Mouse (Mus musculus) olfactory bulb, adult 2 months (tissue): ENCODE data around the gene Galnt3. TPM values are rescaled to one million over a fixed set of nuclear protein-coding genes. Genes with fewer than 3 reads are reported as not detected.

Experiments
- H3K27ac ChIP-seq: fragments of 200-500 bp; 2 replicates; pipeline ENCODE4 v1.5.1; 2012; ENCODE audit warnings: low read depth, low read length; ENCODE audit not compliant: insufficient read depth
- H3K4me1 ChIP-seq: fragments of 200-500 bp; 2 replicates; pipeline ENCODE4 v1.6.1; 2012; ENCODE audit warnings: low read length; ENCODE audit not compliant: control insufficient read depth, insufficient read depth
- H3K4me3 ChIP-seq: fragments of 200-500 bp; 2 replicates; pipeline ENCODE4 v1.5.1; 2012; ENCODE audit warnings: mild to moderate bottlenecking, low read depth, low read length, moderate library complexity; ENCODE audit not compliant: insufficient read depth
- CTCF ChIP-seq: fragments of 200-500 bp; IDR thresholded peaks from 2 replicates; pipeline ENCODE4 v1.5.1; 2012; ENCODE audit warnings: low read depth, mild to moderate bottlenecking, low read length, moderate library complexity; ENCODE audit not compliant: insufficient read depth
- POLR2A ChIP-seq: fragments of 200-500 bp; IDR thresholded peaks from 2 replicates; pipeline ENCODE4 v1.6.1; 2012; ENCODE audit warnings: mild to moderate bottlenecking, low read depth, low read length, moderate library complexity; ENCODE audit not compliant: insufficient read depth
- WGBS: fragments of 180-500 bp; shearing (Covaris S2); methylation state at CpG from one replicate; pipeline ENCODE4 v1.1.7; 2018; 5-methylcytosine and 5-hydroxymethylcytosine counted together
- polyA plus RNA-seq: library from polyadenylated mRNA; stranded (reverse); fragments of >200 nt; gene quantifications from 2 replicates; pipeline ENCODE4 v1.2.4, GENCODE M21; 2012; ENCODE audit warnings: low replicate concordance; ENCODE audit not compliant: missing spikeins, insufficient read depth, insufficient read length

The Galnt3 gene
- polyA plus RNA-seq, 1 experiment, result not detected

- WGBS, result 99% methylated on average over 4 of the region's 4 CpGs
- H3K4me1 ChIP-seq, result peaks cover 11% of the 10 kb centered on the region
- TF ChIP-seq CTCF (no peak), POLR2A (no peak)
- no peak overlapping the region for H3K4me3 ChIP-seq
- H3K27ac ChIP-seq, result no peak overlapping the region
These were observed 2.1 kb upstream of the Galnt3 start for GRCm38 (mm10) chr2:66126936-66127335.

GRCm38 (mm10) chr2:66123756-66124589, 821 bp downstream of the Galnt3 start:
- Histone ChIP-seq H3K27ac (no peak overlapping the region), H3K4me1 (peaks cover 11% of the 10 kb centered on the region), H3K4me3 (peak overlapping the region; percentile 55)
- TF ChIP-seq POLR2A, result no peak
- no peak for TF ChIP-seq CTCF
- under 1% methylated on average over 57 of the region's 57 CpGs for WGBS

DNA sequence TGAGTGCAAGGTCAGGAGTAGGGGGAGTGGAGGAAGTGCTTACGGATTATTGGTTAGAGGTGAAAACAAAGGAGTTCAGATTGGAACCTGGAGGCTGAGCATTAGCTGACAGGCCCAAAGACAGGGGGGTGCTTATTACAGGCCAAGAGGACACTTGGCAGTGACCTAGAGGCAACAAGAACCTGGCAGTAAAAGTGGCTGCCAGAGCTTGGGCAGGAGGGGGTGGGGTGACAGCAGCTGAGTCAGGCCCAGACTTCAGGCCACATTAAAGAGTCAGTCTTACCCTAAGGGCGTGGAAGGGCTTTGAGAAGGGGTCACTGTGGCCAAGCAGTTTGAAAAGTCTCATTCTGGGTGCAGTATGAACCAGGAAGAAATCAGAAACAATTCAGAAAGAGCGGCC, 7.1 kb downstream of the Galnt3 start:
- TF ChIP-seq CTCF, result no peak
- TF ChIP-seq POLR2A, result no peak
- H3K27ac ChIP-seq, result no peak overlapping the region
- H3K4me1 ChIP-seq, result no peaks in the 10 kb centered on the region
- WGBS, result 78% methylated on average over 3 of the region's 3 CpGs
- no peak overlapping the region for H3K4me3 ChIP-seq

DNA sequence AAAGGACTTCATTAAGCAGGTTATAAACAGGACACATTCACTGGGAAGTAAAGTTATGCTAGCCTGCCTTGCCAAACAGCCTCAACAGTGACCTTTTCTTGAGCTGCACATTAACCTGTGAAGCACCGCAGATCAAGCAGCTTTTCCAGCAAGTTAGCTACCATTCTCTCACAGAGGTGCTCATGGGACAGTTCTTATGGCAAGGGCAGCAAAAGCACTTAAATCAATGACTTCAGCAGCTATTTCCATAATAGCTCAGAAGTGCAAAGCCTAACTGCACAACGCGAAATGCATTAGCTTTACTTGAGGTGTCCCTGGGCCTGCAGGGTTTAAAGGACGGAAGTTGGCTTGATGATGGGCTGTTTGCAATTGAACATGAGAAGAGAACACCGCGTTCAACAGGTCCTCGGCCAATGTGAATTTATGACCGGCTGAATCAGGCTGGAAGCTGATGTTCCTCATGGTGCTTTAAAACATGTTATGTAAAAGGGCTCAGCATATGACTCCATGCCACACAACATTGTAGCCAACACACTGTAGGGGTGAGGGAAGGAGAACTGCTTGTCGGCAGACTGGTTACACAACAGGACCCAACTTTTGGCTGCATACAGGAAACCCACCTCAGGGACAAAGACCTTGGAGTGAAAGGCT, 16.8 kb downstream of the Galnt3 start:
- Histone ChIP-seq H3K4me3 (no peak overlapping the region), H3K4me1 (no peaks in the 10 kb centered on the region), H3K27ac (no peak overlapping the region)
- 97% methylated on average over 9 of the region's 9 CpGs for WGBS
- TF ChIP-seq CTCF (no peak), POLR2A (no peak)

DNA sequence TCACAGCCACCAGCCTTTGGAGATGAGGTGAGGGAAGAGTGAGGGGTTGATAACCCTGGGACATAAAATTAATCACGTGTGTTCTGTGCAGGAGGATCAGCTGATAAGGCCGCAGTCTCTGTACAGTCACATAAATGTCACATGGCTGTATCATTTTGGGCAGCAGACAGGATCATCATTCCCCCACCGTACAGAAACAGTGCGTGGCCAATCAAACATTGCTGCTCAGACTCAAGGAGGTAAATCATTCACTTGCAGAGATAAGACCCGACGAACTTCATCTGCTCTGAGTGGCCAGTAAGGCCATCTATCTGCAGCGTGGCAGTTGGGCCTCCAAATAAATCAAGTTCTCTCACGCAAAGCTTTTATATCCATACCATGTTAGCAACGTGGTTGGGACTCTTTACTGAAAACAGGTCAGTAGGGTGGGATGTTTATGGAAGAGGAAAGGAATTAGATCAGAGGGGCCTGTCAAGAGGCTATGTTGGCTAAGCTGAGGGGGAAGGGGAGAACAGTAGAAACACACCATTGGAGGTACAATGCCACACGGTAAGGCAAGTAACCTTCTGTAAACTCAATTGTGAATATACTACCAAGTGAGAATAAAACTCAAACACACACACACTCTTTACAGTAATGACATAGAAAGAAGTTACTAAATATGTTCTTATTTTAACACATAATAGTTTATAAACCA, 20.9 kb downstream of the Galnt3 start:
- H3K4me1 ChIP-seq, result no peaks in the 10 kb centered on the region
- no peak for TF ChIP-seq POLR2A
- H3K27ac ChIP-seq, result no peak overlapping the region
- WGBS, result 93% methylated on average over 10 of the region's 10 CpGs
- H3K4me3 ChIP-seq, result no peak overlapping the region

DNA sequence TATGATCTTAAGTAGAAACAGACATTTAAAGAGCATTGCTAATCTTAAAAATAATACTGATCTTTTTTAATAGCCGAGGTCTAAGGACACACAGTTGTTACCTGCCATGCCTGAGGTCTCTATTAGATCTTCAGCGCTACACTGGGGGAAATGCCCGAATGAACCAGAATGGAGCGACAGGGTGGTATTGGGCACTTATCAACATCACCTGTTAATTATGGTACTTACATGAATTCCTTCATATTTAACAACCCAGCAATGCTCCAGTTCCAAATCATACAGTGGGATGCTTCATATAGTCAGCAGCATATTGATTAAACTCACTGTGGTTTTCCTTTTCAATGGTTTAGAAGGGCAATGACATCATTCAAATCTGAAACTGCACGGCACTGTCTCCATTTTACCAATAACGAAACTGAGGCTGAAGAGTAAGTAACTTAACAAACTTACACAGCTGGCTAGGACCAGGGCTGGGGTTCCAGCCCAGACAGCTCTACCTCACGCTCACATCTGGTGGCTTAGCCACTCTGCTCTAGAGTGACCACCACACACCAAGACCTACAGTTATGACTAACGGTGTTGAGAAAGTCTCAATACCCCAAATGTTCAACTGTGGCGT, 23.0 kb downstream of the Galnt3 start:
- WGBS, result 96% methylated on average over 9 of the region's 9 CpGs
- H3K27ac ChIP-seq, result no peak overlapping the region

DNA sequence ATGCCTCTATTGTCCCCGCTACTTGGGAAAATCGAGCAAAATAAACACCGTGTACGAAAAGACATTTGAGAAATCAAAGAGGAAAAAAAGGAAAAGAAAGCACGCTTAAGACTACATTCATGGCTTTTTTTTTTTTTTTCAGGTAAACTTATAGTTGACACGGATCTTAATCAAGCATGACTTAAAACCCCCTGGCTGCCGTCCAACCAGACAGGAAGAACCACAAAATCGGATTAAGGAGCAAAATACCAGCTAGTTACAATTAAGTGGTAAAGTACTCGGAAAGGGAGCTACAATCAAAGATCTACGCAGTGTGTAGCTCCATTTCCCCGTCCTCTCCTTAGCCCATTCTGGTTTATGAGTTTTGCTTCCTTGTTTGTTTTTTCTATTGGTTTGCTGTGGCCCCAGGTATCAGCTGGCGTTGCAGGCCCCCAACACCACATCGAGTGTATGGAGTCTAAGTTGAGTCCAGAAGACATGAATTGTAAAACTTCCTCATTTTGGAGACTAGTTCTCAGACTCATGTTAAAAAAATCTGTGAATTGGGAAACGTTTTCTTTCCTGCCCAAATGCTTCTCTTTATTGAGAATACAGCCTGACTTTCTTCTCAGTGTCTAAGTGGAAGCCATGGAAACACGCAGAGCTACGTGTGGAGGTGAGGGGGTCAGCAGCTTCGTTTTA, 24.0 kb downstream of the Galnt3 start:
- Histone ChIP-seq H3K4me3 (no peak overlapping the region), H3K27ac (no peak overlapping the region), H3K4me1 (no peaks in the 10 kb centered on the region)
- WGBS, result 60% methylated on average over 17 of the region's 17 CpGs
- no peak for TF ChIP-seq CTCF
- no peak for TF ChIP-seq POLR2A

More for the DNA sequence above, 23.0 kb downstream of the Galnt3 start:
- Histone ChIP-seq H3K4me1 (no peaks in the 10 kb centered on the region), H3K4me3 (no peak overlapping the region)
- no peak for TF ChIP-seq POLR2A
- no peak for TF ChIP-seq CTCF

DNA sequence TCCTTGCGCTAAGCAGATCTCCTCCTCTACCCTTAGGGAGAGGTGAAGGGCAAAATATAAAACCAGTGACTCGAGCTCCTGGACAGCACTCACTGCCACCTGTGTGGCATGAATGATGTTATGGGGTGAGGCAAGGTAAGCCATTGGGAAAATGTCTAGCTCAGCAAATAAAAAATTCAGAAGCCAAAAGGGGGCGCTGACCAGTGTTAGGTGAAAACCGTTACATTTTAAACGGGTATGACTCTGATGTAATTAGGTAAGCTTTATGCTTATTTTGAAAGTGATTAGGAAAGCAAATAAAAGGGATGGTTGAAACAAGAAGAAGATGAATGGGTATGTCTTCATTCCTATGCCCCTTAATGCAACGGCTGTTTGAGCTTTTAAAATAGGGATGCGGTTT, 24.6 kb downstream of the Galnt3 start:
- H3K4me3 ChIP-seq, result no peak overlapping the region
- 75% methylated on average over 7 of the region's 7 CpGs for WGBS
- TF ChIP-seq CTCF, result no peak
- TF ChIP-seq POLR2A, result no peak

More for the DNA sequence above, 24.6 kb downstream of the Galnt3 start:
- Histone ChIP-seq H3K4me1 (no peaks in the 10 kb centered on the region), H3K27ac (no peak overlapping the region)
